Mouse (Mus musculus) kidney, adult 8-10 months (tissue): Measurements from ENCODE around the gene Tnik.
A peak's percentile ranks its signal among the peaks of the same experiment; 100 is the strongest.

ENCODE experiments used
- DNase-seq, 2 experiments: peaks; one replicate each; pipeline ENCODE4 v3.0.0; 2022

The Tnik gene

GRCm38 (mm10) chr3:28491085-28492041 is 228.3 kb downstream of the Tnik start:
- DNase-seq: no peak

GRCm38 (mm10) chr3:28496806-28497502 is 233.9 kb downstream of the Tnik start:
- DNase-seq: no peak

- no peak for DNase-seq
Observed at GRCm38 (mm10) chr3:28497503-28497857, 234.5 kb downstream of the Tnik start.

GRCm38 (mm10) chr3:28502697-28503096 is 239.7 kb downstream of the Tnik start:
- no peak for DNase-seq

GRCm38 (mm10) chr3:28509337-28509935 is 246.4 kb downstream of the Tnik start:
- DNase-seq: no peak

GRCm38 (mm10) chr3:28523004-28523482 is 260.0 kb downstream of the Tnik start:
- DNase-seq: no peak

- no peak for DNase-seq
Observed at GRCm38 (mm10) chr3:28523541-28524165, 260.6 kb downstream of the Tnik start.

- DNase-seq: no peak
Observed at GRCm38 (mm10) chr3:28524562-28524961, 261.5 kb downstream of the Tnik start.

- no peak for DNase-seq
Observed at GRCm38 (mm10) chr3:28526671-28527070, 263.7 kb downstream of the Tnik start.

GRCm38 (mm10) chr3:28527231-28527630 is 264.2 kb downstream of the Tnik start:
- no peak for DNase-seq

- no peak for DNase-seq
Observed at GRCm38 (mm10) chr3:28529548-28529947, 266.5 kb downstream of the Tnik start.

GRCm38 (mm10) chr3:28531294-28531956 is 268.4 kb downstream of the Tnik start:
- no peak for DNase-seq

GRCm38 (mm10) chr3:28532666-28533065 is 269.7 kb downstream of the Tnik start:
- DNase-seq: no peak

- no peak for DNase-seq
Observed at GRCm38 (mm10) chr3:28540121-28540520, 277.1 kb downstream of the Tnik start.

- no peak for DNase-seq
Observed at GRCm38 (mm10) chr3:28542941-28543340, 279.9 kb downstream of the Tnik start.

GRCm38 (mm10) chr3:28543380-28543984 is 280.5 kb downstream of the Tnik start:
- peak; percentile 7 to 31 for DNase-seq

- DNase-seq: no peak
Observed at GRCm38 (mm10) chr3:28544345-28544869, 281.4 kb downstream of the Tnik start.

GRCm38 (mm10) chr3:28547965-28548730 is 285.1 kb downstream of the Tnik start:
- DNase-seq: no peak

- no peak for DNase-seq
Observed at GRCm38 (mm10) chr3:28549391-28549790, 286.4 kb downstream of the Tnik start.

GRCm38 (mm10) chr3:28550497-28551093 is 287.6 kb downstream of the Tnik start:
- no peak for DNase-seq
